Mouse (Mus musculus) layer of hippocampus, postnatal 10 days (tissue): ENCODE measurements around the gene Slc25a30. TPM values are rescaled to one million over a fixed set of nuclear protein-coding genes. Genes with fewer than 3 reads are reported as not detected.
"Not testable (repeated sequence)": the region's sequence is repeated elsewhere in the genome, so short reads cannot be mapped to it uniquely, and the experiment has no call there.

Experiments used
- DNase-seq, 2 experiments: peaks; one replicate each; pipeline ENCODE4 v3.0.0; 2021; ENCODE audit warnings: low spot score in 2 of 2
- long read RNA-seq: library from polyadenylated mRNA; stranded (forward); transcript quantifications from one replicate; pipeline ENCODE4 v2.0.0, GENCODE M21; 2023
- total RNA-seq, 2 experiments: library from RNA; stranded (reverse); gene quantifications; 2 replicates each; pipeline ENCODE4 v1.2.3; 2021

Slc25a30 gene
- total RNA-seq = 10 to 100 TPM; 11.0 to 12.9 TPM
- long read RNA-seq, partial matches to known transcripts = 1 of 3 reads
- long read RNA-seq, other reads (novel, unspliced or antisense) = 1 of 3 reads

DNA sequence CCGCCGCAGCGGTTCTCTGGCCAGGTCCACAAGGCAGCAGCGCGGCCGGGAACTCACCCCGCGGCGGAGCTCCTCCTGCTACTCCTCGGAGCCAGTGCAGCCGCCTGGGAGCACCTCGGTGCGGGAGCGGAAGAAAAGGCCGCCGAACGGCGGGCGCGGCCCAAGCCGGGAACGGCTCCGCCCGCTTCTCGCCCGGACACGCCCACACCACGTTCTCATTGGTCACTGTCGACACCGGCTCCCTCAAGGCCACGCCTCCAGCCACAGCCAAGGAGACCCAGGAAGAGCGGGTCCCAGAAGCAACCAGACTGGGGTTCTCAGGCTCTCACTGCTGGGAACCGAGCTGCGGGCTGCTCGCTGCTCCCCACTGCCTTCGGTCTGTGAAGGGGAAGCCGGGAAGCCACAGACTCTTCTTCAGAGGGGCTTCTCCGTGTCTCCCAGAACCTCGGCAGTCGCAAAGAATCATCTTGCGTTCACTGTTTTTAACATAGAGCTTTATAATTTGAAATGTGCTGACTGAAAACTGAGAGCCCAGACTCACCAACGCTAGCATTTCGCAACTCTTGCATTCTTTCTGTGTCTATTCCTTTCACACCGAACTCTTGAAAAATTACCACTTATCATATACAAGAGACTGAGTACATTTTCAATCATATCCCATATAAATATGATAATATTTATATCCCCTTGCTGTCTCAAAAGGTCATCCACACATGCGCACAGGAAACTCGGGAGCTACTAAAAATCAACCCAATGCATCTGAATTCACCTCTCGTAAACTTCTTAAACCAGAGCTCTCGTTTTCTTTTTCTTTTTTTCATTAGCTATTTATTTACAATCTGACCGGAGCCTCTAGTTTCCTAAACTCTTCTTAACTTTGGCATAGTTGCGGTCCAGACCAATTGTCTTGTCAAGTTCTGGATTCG is at the start of gene Slc25a30:
Slc25a30 (minus strand) TSS at position 170 of the 926 bp plus-strand sequence.
- DNase-seq = peak; percentile 92 to 96

DNA sequence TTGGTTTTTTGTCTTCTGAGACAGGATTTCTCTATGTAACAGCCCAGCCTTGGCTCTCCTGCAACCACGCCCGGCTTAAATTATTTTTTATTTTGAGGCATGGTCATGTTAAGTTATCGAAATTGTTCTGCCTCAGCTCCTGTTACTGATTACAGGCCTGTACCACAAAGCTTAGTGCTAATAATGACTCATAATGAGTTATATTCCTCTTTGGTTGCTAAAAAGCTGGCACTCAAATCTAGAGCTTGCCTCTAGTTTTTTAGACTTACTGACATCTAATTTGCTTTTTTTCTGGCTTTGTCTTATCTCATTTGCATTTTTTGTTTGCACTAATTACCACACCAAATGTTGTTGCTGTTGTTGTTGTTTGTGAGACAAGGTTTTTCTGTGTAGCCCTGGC is 49.7 kb upstream of the Slc25a30 start:
- no peak for DNase-seq

- peak; percentile 34 to 43 for DNase-seq
Measured at GRCm38 (mm10) chr14:75834739-75835381, 48.0 kb upstream of the Slc25a30 start.

DNA sequence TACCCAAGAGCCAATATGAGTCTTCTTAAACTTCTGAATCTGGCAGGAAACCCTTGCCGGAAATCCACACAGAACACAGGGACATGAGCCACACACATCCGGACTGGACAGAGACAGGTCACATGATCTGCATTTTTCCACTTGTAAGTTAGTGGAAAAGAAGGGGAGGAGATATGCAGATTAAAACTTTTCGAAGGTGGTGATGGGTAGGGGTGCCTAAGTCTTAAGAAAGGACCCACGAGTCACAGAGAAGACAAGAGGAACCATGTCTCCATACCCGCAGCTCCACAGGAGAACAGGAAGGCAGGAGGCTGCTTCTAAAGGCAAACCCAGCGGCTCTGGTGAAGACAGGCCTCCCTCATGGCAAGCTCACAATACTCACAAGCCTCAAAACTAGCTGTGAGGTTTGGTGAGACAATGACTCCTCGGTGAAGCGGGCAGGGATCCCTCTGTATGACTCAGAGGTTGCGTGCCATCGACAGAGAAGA is 47.5 kb upstream of the Slc25a30 start:
- peak; percentile 23 to 43 for DNase-seq

DNA sequence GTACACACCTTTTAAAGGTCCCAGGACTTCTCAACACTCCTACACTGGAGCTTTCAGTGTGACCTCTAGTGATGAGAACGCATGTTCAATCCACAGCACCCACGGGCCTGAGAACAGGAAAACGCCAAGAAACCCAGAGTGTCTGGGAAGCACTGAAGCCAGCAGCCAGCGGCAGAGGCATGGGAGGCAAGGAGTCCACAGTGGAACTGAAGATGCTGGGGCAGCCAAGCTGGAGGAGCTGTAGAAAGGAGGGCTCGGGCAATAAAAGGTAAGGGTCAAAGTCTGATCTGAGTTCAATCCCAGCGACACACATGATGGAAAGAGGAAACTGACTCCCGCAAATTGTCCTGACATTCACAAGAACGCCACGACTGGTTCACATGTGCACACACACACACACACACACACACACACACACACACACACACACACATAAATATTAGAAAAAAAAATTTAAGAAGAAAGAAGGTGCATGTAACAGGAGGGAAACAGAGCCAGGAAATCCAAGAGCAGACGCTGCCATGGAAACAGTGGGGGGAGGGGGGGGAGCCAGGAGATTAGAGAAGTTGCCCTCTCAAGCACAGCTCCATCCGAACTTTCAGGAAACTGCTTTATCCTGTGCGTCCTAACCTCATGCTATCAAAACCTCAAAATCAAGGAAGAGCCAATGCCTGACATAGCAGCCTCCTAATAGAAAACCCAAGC is 46.9 kb upstream of the Slc25a30 start:
- peak in 1 of 2 experiments; percentile 30 for DNase-seq

DNA sequence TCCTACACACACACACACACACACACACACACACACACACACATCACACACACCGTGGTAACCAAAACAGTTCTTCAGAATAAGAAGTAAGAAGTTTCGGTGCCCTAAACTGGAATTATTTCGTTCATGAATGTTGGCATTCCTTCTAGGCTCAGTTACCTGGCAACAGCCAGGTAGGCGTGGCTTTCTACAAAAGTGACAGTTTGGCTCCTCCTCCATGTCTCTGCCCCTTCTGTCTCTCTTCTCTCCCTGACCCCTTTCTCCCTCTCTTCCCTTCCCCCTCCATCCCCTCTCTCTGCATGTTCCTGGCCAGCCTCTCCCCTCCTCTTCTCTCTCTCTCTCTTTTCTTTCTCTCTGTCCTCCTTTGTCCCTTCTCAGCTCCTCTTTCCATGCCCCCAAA is 46.1 kb upstream of the Slc25a30 start:
- no peak for DNase-seq

GRCm38 (mm10) chr14:75832031-75832430 is 45.2 kb upstream of the Slc25a30 start:
- DNase-seq = no peak

- not testable (repeated sequence) for DNase-seq
Measured at GRCm38 (mm10) chr14:75829817-75830216, 43.0 kb upstream of the Slc25a30 start.

- DNase-seq = peak; percentile 92 to 95
Measured at GRCm38 (mm10) chr14:75828866-75829806, 42.3 kb upstream of the Slc25a30 start.

GRCm38 (mm10) chr14:75828221-75828620 is 41.4 kb upstream of the Slc25a30 start:
- DNase-seq = no peak

GRCm38 (mm10) chr14:75826851-75827410 is 40.1 kb upstream of the Slc25a30 start:
- DNase-seq = no peak

DNA sequence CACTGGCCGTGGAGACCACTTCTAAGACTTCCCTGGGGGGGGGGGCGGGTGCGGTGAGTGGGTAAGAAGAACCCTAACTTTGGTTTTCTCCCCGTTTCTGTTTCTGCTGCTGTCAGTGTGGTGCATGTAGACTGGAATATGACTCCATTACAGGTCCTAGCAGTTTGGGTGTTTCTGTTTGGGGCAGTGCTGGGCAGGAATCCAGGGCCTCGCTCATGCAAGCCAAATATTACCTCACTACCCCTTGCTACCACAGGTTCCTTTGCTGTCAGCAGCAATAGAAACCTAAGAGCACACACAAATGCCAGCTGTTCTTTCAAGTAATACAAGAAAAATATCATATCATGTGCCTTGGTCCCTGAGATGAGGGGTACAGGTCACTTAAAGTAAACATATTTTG is 33.2 kb upstream of the Slc25a30 start:
- DNase-seq = no peak

- DNase-seq = no peak
Measured at GRCm38 (mm10) chr14:75819341-75819740, 32.5 kb upstream of the Slc25a30 start.

GRCm38 (mm10) chr14:75818528-75818927 is 31.7 kb upstream of the Slc25a30 start:
- no peak for DNase-seq

- DNase-seq = no peak
Measured at GRCm38 (mm10) chr14:75809931-75810330, 23.1 kb upstream of the Slc25a30 start.

GRCm38 (mm10) chr14:75807800-75808199 is 21.0 kb upstream of the Slc25a30 start:
- no peak for DNase-seq

DNA sequence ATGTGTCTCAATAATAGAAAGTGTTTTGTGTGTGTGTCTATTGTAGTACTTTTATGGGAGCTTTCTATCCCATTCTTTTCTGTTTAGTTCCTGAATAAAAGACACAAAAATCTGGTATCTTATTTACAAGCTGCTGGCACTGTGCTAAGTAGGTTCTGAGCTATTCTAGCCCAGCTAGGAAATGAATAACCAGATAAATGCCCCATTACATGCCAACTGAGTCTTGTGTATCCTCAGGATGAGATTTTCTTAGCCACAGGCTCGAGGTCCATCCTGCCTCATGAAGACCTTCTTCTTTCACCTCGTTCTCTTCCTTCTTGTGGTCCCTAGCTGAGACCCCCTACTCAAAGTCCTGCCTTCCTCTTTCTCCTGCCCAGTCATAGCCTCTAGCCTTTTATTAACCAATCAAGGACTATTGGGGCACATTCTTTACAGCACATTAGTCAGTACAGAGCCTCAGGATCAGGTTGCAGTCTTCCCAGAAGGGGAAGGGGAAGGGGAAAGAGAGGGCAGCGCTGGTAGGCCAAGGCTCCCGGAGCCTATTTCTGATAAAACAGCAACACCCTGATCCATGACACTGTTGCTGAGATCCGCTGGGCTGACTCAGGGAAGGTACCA is 11.0 kb upstream of the Slc25a30 start:
- no peak for DNase-seq

GRCm38 (mm10) chr14:75795918-75796317 is 9.1 kb upstream of the Slc25a30 start:
- DNase-seq = no peak

DNA sequence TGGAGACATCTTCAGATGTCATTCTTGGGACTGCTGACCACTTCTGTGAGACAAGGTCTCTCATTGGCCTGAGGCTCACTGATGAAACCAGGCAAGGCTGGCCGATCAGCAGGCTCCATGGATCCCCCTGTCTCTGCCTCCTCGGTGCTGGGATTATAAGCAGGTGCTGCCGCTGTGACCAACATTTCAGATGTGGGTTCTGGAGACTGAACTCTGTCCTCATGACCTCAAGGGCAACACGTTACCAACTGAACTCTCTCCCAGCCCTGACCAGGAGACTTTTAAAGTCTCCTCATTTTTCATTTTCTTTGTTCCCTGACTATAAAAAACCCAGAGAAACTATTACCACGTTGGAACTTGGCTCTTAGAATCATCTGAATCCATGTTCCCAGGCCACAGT is 7.9 kb upstream of the Slc25a30 start:
- no peak for DNase-seq
